In genomic region chr1:160464148-160464547, GRCm38 (mm10) we compare ENCODE assay signal across 18 mouse cellular contexts.
"Had no signal": no experiment of that assay in that cellular context is flagged by ENCODE, and none has a peak within 500 bp of the region (broad histone marks: within the 10 kb centered on the region; RNA-seq: fewer than 3 reads in every experiment).

No protein-coding gene starts in this region.

- ATAC-seq: midbrain, embryonic 16.5 days had no signal

- H3K36me3 ChIP-seq: midbrain, embryonic 10.5 days; midbrain, embryonic 12.5 days; neural tube, embryonic 13.5 days; neural tube, embryonic 15.5 days had no signal

- H3K27me3 ChIP-seq: midbrain, embryonic 12.5 days; neural tube, embryonic 13.5 days; neural tube, embryonic 15.5 days had no signal

- H3K4me2 ChIP-seq: lung, embryonic 14.5 days; midbrain, embryonic 12.5 days; neural tube, embryonic 13.5 days; neural tube, embryonic 15.5 days had no signal

- H3K9ac ChIP-seq: liver, embryonic 14.5 days; lung, embryonic 14.5 days; midbrain, embryonic 12.5 days; neural tube, embryonic 13.5 days; neural tube, embryonic 15.5 days had no signal

- H3K27ac ChIP-seq: liver, embryonic 14.5 days; midbrain, embryonic 10.5 days; midbrain, embryonic 12.5 days; neural tube, embryonic 13.5 days; neural tube, embryonic 15.5 days had no signal

- DNase-seq: lung, adult 18-20 months; lung, postnatal 10 days; lung, postnatal 4 days; midbrain, embryonic 14.5 days; retina, postnatal 1 day; right cerebral cortex, adult 18-20 months; right cerebral cortex, postnatal 14 days; thymus, adult 2 months; thymus, postnatal 25 days; thymus, postnatal 4 days had no signal

- H3K9me3 ChIP-seq: midbrain, embryonic 10.5 days; midbrain, embryonic 12.5 days; neural tube, embryonic 13.5 days; neural tube, embryonic 15.5 days had no signal

- H3K4me3 ChIP-seq: midbrain, embryonic 10.5 days; midbrain, embryonic 12.5 days; myocyte; neural tube, embryonic 13.5 days; neural tube, embryonic 15.5 days had no signal

- H3K4me1 ChIP-seq: midbrain, embryonic 10.5 days; midbrain, embryonic 12.5 days; neural tube, embryonic 13.5 days; neural tube, embryonic 15.5 days had no signal
